Mouse (Mus musculus) cerebellum, postnatal 36 days (tissue): ENCODE measurements at regions not wholly inside any gene's neighbourhood (a gene's known extent, or its start where the extent isn't known, plus 50 kb on each side); places are given as distances from the start of the nearest gene placed in this dataset.

Source experiments
- DNase-seq, 2 experiments: peaks; one replicate each; pipeline ENCODE4 v3.0.0; 2021 to 2022; ENCODE audit warnings: mixed read lengths in 2 of 2

- no peak for DNase-seq
Observed at GRCm38 (mm10) chr2:169019037-169019436, 63.6 kb upstream of the Zfp64 start.

DNA sequence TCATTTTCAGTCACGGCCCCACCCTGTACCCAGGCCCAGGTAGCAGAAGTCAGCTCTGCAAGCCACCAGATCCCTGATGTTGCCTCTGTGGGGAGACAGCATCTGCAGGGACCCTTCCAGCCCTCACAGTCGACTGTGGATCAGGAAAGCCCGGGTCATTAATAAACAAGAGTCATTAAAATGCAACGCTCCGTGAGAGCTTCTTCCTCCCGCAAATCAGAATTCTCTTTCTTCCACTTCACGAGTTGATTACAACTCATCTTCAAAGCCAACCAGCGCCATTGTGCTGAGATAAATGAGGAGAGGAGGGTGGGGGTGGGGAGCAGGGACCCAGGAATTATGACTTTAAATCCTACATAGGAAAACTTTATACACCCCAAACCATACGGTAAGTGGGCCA is 54.9 kb upstream of the Zfp64 start:
- no peak for DNase-seq

GRCm38 (mm10) chr2:169008756-169009155 is 53.4 kb upstream of the Zfp64 start:
- DNase-seq, result no peak

- DNase-seq, result no peak
Observed at GRCm38 (mm10) chr2:169008333-169008732, 52.9 kb upstream of the Zfp64 start.

GRCm38 (mm10) chr2:169006549-169006948 is 51.2 kb upstream of the Zfp64 start:
- no peak for DNase-seq

DNA sequence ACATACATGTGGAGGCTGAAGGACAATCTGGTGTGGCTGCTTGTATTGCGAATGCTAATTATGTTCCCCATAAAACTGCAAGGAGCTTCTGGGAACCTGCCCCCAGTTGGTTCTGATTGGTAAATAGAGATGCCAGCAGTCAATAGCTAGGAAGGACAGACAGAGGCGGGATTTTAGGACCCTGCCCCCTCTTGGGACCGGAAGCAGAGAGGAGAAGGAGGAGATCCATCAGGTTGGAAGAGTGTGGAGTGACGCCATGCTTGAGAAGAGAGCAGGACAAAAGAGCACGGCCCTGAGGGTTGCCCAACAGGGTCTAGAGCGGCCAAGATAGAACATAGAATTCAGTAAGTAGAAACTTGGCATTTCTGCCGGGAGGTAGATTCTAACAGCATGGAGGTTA is 50.4 kb upstream of the Zfp64 start:
- no peak for DNase-seq
